Mouse (Mus musculus) heart, postnatal 25 days (tissue): ENCODE measurements around the gene Atp6v1fnb. TPM values are rescaled to one million over a fixed set of nuclear protein-coding genes. Genes with fewer than 3 reads are reported as not detected.
A peak's percentile ranks its signal among the peaks of the same experiment; 100 is the strongest.

Experiments used
- DNase-seq: peaks from one replicate; pipeline ENCODE4 v3.0.0; 2022; ENCODE audit warnings: low spot score
- intact Hi-C: fragments of 180-260 bp; cut with DNase I; formaldehyde crosslinking; loops from one replicate; pipeline ENCODE4 v1.15.1; 2025
- total RNA-seq, 2 experiments: library from RNA; stranded (reverse); gene quantifications; 2 replicates each; pipeline ENCODE4 v1.2.3; 2021

Atp6v1fnb gene
- total RNA-seq, 2 experiments from 2014 or later, result not detected

- intact Hi-C loops, result no loop called here
- no peak for DNase-seq
Observed at GRCm38 (mm10) chr6:29450667-29451066, 20.6 kb upstream of the Atp6v1fnb start.

GRCm38 (mm10) chr6:29461502-29461901 is 9.7 kb upstream of the Atp6v1fnb start:
- intact Hi-C loops, result no loop called here
- DNase-seq, result no peak

GRCm38 (mm10) chr6:29463388-29463787 is 7.8 kb upstream of the Atp6v1fnb start:
- DNase-seq, result no peak
- intact Hi-C loops, result no loop called here

GRCm38 (mm10) chr6:29467583-29468354 is 3.5 kb upstream of the Atp6v1fnb start, which contains the start of gene Atp6v1f:
Atp6v1f (plus strand) TSS chr6:29467718.
- intact Hi-C loops, result no loop called here
- DNase-seq, result peak; percentile 81

GRCm38 (mm10) chr6:29468851-29469250 is 2.4 kb upstream of the Atp6v1fnb start:
- intact Hi-C loops, result no loop called here
- no peak for DNase-seq

GRCm38 (mm10) chr6:29473941-29474691 is 2.9 kb downstream of the Atp6v1fnb start:
- intact Hi-C loops, result no loop called here

GRCm38 (mm10) chr6:29474736-29475135 is 3.5 kb downstream of the Atp6v1fnb start:
- intact Hi-C loops, result no loop called here
- DNase-seq, result no peak

More at GRCm38 (mm10) chr6:29473941-29474691, 2.9 kb downstream of the Atp6v1fnb start:
- peak; percentile 52 for DNase-seq

- no peak for DNase-seq
- intact Hi-C loops, result loop anchor here (5.0 kb wide), 1 partner anchor 90 kb away; no protein-coding TSS in a partner anchor
Observed at GRCm38 (mm10) chr6:29482691-29483090, 11.5 kb downstream of the Atp6v1fnb start.

- no peak for DNase-seq
- intact Hi-C loops, result loop anchor here (5.0 kb wide), 1 partner anchor 93 kb away; no protein-coding TSS in a partner anchor
Observed at GRCm38 (mm10) chr6:29484716-29485559, 13.7 kb downstream of the Atp6v1fnb start.

- intact Hi-C loops, result no loop called here
- DNase-seq, result no peak
Observed at GRCm38 (mm10) chr6:29485951-29486350, 14.7 kb downstream of the Atp6v1fnb start.

- intact Hi-C loops, result no loop called here
- DNase-seq, result no peak
Observed at GRCm38 (mm10) chr6:29494101-29494500, 22.9 kb downstream of the Atp6v1fnb start.

GRCm38 (mm10) chr6:29496270-29496669 is 25.0 kb downstream of the Atp6v1fnb start:
- no peak for DNase-seq
- intact Hi-C loops, result no loop called here

GRCm38 (mm10) chr6:29497791-29498190 is 26.6 kb downstream of the Atp6v1fnb start:
- intact Hi-C loops, result no loop called here
- no peak for DNase-seq

GRCm38 (mm10) chr6:29500177-29500576 is 28.9 kb downstream of the Atp6v1fnb start:
- no peak for DNase-seq
- intact Hi-C loops, result no loop called here

GRCm38 (mm10) chr6:29500810-29501209 is 29.6 kb downstream of the Atp6v1fnb start:
- intact Hi-C loops, result no loop called here

GRCm38 (mm10) chr6:29501599-29501998 is 30.4 kb downstream of the Atp6v1fnb start:
- no peak for DNase-seq
- intact Hi-C loops, result no loop called here

More at GRCm38 (mm10) chr6:29500810-29501209, 29.6 kb downstream of the Atp6v1fnb start:
- DNase-seq, result no peak

- DNase-seq, result no peak
- intact Hi-C loops, result no loop called here
Observed at GRCm38 (mm10) chr6:29505493-29505892, 34.3 kb downstream of the Atp6v1fnb start.

- intact Hi-C loops, result no loop called here
- no peak for DNase-seq
Observed at GRCm38 (mm10) chr6:29506834-29507233, 35.6 kb downstream of the Atp6v1fnb start.

GRCm38 (mm10) chr6:29507447-29508309 is 36.4 kb downstream of the Atp6v1fnb start, which contains the start of gene Kcp:
Kcp (minus strand) TSS chr6:29507952.
- DNase-seq, result no peak
- intact Hi-C loops, result no loop called here
